Mouse (Mus musculus) embryonic facial prominence, embryonic 12.5 days (tissue): ENCODE data around the gene Klhl41. TPM values are rescaled to one million over a fixed set of nuclear protein-coding genes. Genes with fewer than 3 reads are reported as not detected.
"Not testable (repeated sequence)": the region's sequence is repeated elsewhere in the genome, so short reads cannot be mapped to it uniquely, and the experiment has no call there.

Experiments
- ATAC-seq: fragments of 200-750 bp; cut with Nextera tagmentation; 2 replicates; pipeline ENCODE4 v1.8.0; 2017; ENCODE audit not compliant: insufficient number of reproducible peaks, insufficient read depth, low FRiP score, low TSS enrichment
- H3K27ac ChIP-seq: fragments of 300-500 bp; sonication (generic); 2 replicates; pipeline ENCODE4 v1.5.1; 2016; ENCODE audit warnings: mild to moderate bottlenecking
- H3K27me3 ChIP-seq: fragments of 300-500 bp; sonication (generic); 2 replicates; pipeline ENCODE4 v1.6.1; 2016; ENCODE audit warnings: mild to moderate bottlenecking, moderate library complexity
- H3K36me3 ChIP-seq: fragments of 300-500 bp; sonication (generic); 2 replicates; pipeline ENCODE4 v1.6.1; 2016; ENCODE audit warnings: mild to moderate bottlenecking
- H3K4me1 ChIP-seq: fragments of 300-500 bp; sonication (generic); 2 replicates; pipeline ENCODE4 v1.6.1; 2016
- H3K4me2 ChIP-seq: fragments of 300-500 bp; sonication (generic); replicated peaks from 2 replicates; pipeline ENCODE4 v1.6.1; 2016; ENCODE audit warnings: mild to moderate bottlenecking, moderate library complexity
- H3K4me3 ChIP-seq: fragments of 300-500 bp; sonication (generic); 2 replicates; pipeline ENCODE4 v1.5.1; 2016; ENCODE audit warnings: mild to moderate bottlenecking
- H3K9ac ChIP-seq: fragments of 300-500 bp; sonication (generic); 2 replicates; pipeline ENCODE4 v1.6.1; 2016; ENCODE audit warnings: mild to moderate bottlenecking, moderate library complexity
- H3K9me3 ChIP-seq: fragments of 300-500 bp; sonication (generic); 2 replicates; pipeline ENCODE4 v1.6.1; 2016; ENCODE audit warnings: mild to moderate bottlenecking, moderate library complexity
- WGBS: fragments of 180-500 bp; shearing (Covaris S2); methylation state at CpG from one replicate; pipeline ENCODE4 v1.1.7; 2016; 5-methylcytosine and 5-hydroxymethylcytosine counted together
- polyA plus RNA-seq: library from polyadenylated mRNA; unstranded; fragments of >200 nt; fragmentation: Nextera tagmentation; extraction: Ambion mirVana; gene quantifications from 2 replicates; pipeline ENCODE4 v1.2.1, GENCODE M21; 2016

Gene Klhl41
- polyA plus RNA-seq, 1 experiment from 2014 or later = 7.7 TPM

DNA sequence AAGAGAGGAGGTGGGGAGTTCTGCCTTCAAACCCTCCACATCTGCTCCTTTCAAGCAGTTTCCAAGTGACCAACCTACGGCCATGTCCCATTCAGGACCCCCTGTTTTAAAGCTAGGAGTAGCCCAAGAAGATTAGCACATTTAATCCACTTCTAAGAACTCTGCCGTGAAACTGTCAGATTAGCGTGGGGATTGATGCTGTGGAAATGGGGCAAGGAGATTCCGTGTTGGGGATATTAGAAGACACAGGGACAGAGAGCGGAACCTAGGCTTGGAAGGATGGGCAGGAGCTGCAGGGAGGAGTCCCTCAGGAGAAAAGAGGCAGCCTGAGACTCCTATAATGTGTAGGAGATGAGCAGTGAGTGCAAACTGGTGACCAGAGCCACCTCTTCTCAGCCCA is 20.2 kb upstream of the Klhl41 start:
- H3K4me3 ChIP-seq = no peak overlapping the region
- no peak overlapping the region for H3K9ac ChIP-seq
- WGBS = 90% methylated on average over 5 of the region's 5 CpGs
- no peak for ATAC-seq
- no peak overlapping the region for H3K4me2 ChIP-seq
- peaks cover 2% of the 10 kb centered on the region; the same call in 1 of the 2 replicates for H3K36me3 ChIP-seq
- H3K4me1 ChIP-seq = peaks cover 8% of the 10 kb centered on the region; the same call in 1 of the 2 replicates
- no peaks in the 10 kb centered on the region for H3K9me3 ChIP-seq
- no peak overlapping the region for H3K27ac ChIP-seq
- no peaks in the 10 kb centered on the region for H3K27me3 ChIP-seq

DNA sequence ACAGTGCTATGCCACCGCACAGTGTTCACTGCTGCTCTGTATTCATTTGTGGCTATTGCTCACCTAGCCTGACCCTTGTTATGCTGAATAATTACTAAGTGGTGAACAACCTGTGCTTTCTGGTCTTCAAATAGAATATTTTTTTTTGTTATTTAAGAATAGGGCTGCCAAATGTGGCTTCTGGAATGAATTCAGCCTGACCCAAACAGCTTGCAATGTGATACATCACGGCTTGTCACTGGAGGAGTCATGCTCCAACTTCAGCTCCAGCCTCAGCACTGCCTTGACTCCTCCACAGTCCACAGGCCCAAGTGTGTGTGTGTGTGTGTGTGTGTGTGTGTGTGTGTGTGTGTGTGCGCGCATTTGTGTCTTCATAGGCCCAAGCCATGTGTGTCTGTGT is 10.6 kb upstream of the Klhl41 start:
- Histone ChIP-seq H3K27ac (no peak overlapping the region), H3K27me3 (no peaks in the 10 kb centered on the region), H3K4me2 (no peak overlapping the region), H3K36me3 (peaks cover 30% of the 10 kb centered on the region), H3K4me1 (no peaks in the 10 kb centered on the region), H3K4me3 (no peak overlapping the region), H3K9me3 (no peaks in the 10 kb centered on the region), H3K9ac (no peak overlapping the region)
- 96% methylated on average over 4 of the region's 4 CpGs for WGBS
- no peak for ATAC-seq

DNA sequence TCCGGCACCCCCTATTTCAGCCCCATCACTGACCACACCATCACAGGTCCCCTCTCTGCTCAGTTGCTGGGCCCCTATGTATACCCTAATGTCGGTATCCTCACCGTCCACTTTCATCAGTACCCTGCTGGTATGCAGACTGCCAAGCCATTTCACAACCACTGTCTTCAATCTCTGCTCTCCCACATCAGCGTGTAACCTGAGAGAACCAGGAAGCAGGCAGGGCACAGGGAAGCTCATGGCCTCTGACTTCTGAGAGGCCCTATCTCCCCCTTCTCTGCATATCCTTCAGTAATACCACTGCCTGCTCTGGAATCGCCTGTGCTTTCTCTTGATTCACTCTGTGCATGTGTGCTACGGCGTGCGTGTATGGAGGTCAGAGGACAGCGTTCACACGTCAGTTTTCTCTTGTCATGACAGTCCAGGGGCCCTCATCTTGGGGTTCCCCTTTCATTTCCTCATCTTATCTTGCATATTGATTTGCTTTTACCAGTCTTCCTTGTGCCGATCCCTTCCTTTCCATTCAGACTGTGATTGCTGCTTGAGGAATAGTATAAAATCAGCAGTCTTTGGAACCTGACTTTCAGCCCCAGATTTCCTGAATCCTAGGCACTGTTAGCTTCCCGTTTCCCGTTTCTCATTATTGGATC is 6.0 kb upstream of the Klhl41 start:
- H3K4me2 ChIP-seq = no peak overlapping the region
- no peak overlapping the region for H3K4me3 ChIP-seq
- no peaks in the 10 kb centered on the region for H3K9me3 ChIP-seq
- H3K27me3 ChIP-seq = no peaks in the 10 kb centered on the region
- H3K4me1 ChIP-seq = no peaks in the 10 kb centered on the region
- 63% methylated on average over 13 of the region's 13 CpGs for WGBS
- no peak overlapping the region for H3K9ac ChIP-seq
- peaks cover 32% of the 10 kb centered on the region for H3K36me3 ChIP-seq
- ATAC-seq = no peak
- H3K27ac ChIP-seq = no peak overlapping the region

DNA sequence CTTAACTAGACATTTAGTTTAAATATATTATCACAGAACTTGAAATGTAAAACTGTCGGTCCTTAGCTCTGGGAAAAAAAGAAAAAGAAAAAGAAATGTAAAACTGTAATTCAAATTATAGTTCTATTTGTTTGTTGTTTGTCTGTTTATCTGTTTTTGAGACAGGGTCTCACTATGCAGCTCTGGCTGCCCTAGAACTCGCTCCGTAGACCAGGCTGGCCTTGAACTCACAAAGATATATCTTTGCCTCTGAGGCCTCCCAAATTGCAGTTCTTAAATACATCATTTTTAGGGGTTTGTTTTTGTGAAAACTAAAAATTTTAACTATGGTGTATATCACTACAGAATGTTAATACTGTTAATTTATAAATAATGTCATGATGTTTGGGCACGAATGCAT is 2.3 kb upstream of the Klhl41 start:
- WGBS = 96% methylated on average over 4 of the region's 4 CpGs
- Histone ChIP-seq H3K9me3 (no peaks in the 10 kb centered on the region), H3K9ac (no peak overlapping the region), H3K36me3 (peaks cover 19% of the 10 kb centered on the region), H3K4me3 (no peak overlapping the region), H3K27ac (no peak overlapping the region), H3K4me1 (no peaks in the 10 kb centered on the region), H3K27me3 (no peaks in the 10 kb centered on the region), H3K4me2 (no peak overlapping the region)
- no peak for ATAC-seq

DNA sequence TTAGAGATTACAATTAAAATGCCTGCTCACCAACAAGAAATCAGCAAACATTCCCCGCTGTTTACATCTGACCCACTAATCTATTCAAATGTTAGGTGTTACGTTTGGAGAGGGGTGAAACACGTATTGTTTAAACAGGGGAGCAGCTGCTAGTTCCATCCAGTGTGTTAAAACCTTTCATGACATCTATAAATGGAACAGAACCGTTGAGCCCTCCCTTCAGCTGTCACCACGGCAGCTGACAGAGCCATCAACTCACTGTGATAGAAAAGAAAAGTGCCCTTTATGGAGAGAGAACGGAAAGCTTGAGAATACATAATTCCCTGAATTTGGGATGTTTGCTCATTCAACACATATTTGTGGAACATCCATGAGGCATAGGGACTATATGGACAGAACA is 1.5 kb upstream of the Klhl41 start:
- no peak overlapping the region for H3K4me3 ChIP-seq
- no peak for ATAC-seq
- H3K4me1 ChIP-seq = no peaks in the 10 kb centered on the region
- no peak overlapping the region for H3K27ac ChIP-seq
- no peaks in the 10 kb centered on the region for H3K27me3 ChIP-seq
- WGBS = 79% methylated on average over 6 of the region's 6 CpGs
- H3K9ac ChIP-seq = no peak overlapping the region
- peaks cover 17% of the 10 kb centered on the region for H3K36me3 ChIP-seq
- no peak overlapping the region for H3K4me2 ChIP-seq
- H3K9me3 ChIP-seq = no peaks in the 10 kb centered on the region

DNA sequence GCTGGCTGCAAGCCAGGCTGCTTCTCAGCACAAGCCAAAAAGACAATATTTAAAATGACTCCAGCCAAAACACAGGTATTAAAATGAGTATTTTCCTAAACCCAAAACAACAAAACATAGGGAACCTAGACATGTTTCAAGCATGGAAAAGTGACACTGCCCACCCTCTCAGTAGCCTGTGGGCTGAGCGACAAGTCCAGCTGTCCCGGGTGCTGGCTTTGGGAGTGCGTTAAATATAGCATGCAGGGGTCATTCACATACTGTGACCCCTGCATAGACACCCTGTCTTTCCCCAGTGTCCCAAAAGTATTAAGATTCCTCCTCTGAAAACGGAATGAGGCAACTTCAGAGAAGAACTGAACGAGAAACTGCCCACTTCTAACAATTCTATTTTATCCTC is 3.8 kb downstream of the Klhl41 start:
- ATAC-seq = no peak
- Histone ChIP-seq H3K27ac (no peak overlapping the region; the same call in 1 of the 2 replicates), H3K4me3 (no peak overlapping the region), H3K4me1 (no peaks in the 10 kb centered on the region), H3K27me3 (no peaks in the 10 kb centered on the region), H3K9me3 (no peaks in the 10 kb centered on the region), H3K4me2 (no peak overlapping the region), H3K36me3 (no peaks in the 10 kb centered on the region), H3K9ac (no peak overlapping the region)
- WGBS = 67% methylated on average over 5 of the region's 5 CpGs

DNA sequence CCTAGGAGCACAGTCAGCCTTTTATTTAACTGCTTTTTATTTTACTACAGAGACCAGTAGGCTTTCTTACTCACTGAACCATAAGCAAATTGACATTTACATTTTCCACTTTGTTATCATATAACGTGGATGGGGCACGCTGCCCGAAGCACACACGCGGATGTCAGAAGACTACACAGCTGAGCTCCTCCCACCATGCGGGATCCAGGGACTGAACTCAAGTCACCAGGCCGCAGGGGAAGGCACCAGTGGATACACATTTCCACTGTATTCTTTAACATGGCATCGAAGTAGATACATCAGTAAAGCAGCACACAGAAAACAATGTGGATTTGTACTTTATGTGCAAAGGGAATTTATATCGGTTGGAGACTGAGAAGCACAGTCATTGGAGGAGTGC is 5.3 kb downstream of the Klhl41 start:
- Histone ChIP-seq H3K4me1 (no peaks in the 10 kb centered on the region), H3K36me3 (no peaks in the 10 kb centered on the region), H3K27ac (no peak overlapping the region), H3K27me3 (no peaks in the 10 kb centered on the region), H3K4me2 (no peak overlapping the region), H3K9ac (no peak overlapping the region), H3K9me3 (no peaks in the 10 kb centered on the region), H3K4me3 (no peak overlapping the region)
- 88% methylated on average over 9 of the region's 9 CpGs for WGBS
- no peak for ATAC-seq

DNA sequence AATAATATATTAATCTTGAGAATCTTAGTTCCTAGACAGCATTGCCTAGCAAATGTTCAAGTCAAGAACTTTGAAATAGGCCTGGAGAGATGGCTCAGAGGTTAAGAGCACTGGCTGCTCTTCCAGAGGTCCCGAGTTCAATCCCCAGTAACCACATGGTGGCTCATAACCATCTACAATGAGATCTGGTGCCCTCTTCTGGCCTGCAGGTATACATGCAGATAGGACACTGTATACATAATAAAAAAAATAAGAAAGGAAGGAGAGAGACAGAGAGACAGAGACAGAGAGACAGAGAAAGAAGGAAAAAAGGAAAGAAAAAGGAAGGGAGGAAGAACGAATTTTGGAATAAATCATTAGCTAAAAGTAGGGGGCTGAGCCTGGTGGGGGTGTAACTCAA is 6.8 kb downstream of the Klhl41 start:
- whole genome bisulfite sequencing = 50% methylated on average over 2 of the region's 2 CpGs
- Histone ChIP-seq H3K4me3 (no peak overlapping the region), H3K4me2 (no peak overlapping the region), H3K36me3 (no peaks in the 10 kb centered on the region), H3K9me3 (no peaks in the 10 kb centered on the region), H3K4me1 (no peaks in the 10 kb centered on the region), H3K27me3 (no peaks in the 10 kb centered on the region), H3K27ac (no peak overlapping the region), H3K9ac (no peak overlapping the region)
- ATAC-seq = no peak

DNA sequence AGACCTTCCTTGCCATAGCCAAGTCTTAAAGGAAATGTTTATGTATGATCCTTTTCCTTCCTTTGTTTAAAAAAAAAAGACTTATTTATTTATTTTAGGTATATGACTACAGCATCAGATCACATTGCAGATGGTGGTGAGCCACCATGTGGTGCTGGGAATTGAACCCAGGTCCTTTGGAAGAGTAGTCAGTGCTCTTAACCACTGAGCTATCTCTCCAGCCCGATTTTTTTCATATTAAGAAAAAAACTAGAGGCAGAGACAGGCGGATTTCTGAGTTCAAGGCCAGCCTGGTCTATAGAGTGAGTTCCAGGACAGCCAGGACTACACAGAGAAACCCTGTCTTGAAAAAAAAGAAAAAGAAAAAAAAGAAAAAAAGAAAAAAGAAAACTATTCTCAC is 7.3 kb downstream of the Klhl41 start:
- not testable (repeated sequence) for ATAC-seq, H3K36me3 ChIP-seq, H3K27me3 ChIP-seq, H3K4me2 ChIP-seq, H3K9me3 ChIP-seq, H3K9ac ChIP-seq, H3K27ac ChIP-seq, H3K4me1 ChIP-seq, H3K4me3 ChIP-seq
- WGBS = 85% methylated on average over 2 of the region's 2 CpGs

DNA sequence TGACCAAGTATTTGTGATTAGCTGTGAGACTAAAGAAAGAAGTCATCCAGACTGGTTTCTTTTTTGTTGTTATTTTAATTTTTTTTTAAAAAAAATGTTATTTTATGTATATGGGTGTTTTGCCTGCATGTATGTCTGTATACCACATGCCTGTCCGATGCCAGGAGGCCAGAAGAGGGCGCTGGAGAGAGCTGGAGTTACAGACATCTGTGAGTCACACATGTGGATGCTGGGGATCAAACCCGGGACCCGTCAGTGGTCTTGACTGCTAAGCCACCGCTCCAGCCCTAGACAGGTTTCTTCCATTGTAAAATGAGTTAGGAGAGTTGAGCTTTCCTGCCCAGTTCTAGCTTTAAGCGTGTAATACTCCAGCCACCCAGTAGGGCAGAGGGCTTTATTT is 10.1 kb downstream of the Klhl41 start:
- no peak overlapping the region for H3K9ac ChIP-seq
- no peaks in the 10 kb centered on the region for H3K4me1 ChIP-seq
- no peak overlapping the region for H3K4me2 ChIP-seq
- no peak for ATAC-seq
- 62% methylated on average over 6 of the region's 6 CpGs for WGBS
- H3K27me3 ChIP-seq = no peaks in the 10 kb centered on the region
- H3K36me3 ChIP-seq = no peaks in the 10 kb centered on the region
- no peak overlapping the region for H3K4me3 ChIP-seq
- no peaks in the 10 kb centered on the region for H3K9me3 ChIP-seq
- H3K27ac ChIP-seq = no peak overlapping the region

DNA sequence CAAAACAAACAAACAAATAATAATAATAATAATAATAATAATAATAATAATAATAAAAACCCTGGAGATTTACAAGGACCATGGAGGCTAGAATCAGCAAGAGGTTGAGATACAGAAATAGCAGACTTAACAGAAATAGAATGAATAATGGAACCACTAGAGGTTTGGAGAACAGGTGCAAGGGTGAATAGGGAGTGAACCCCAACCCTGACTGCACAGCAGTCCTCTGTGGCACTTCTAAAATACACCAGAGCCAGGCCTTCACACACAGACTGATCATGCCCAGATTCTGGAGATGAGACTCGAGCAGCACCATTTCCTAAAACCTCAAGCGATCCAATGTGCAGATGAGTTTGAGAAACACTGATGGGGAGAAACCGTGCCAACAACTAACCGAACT is 12.0 kb downstream of the Klhl41 start:
- H3K27me3 ChIP-seq = no peaks in the 10 kb centered on the region
- no peak for ATAC-seq
- H3K9me3 ChIP-seq = no peaks in the 10 kb centered on the region
- no peak overlapping the region for H3K9ac ChIP-seq
- WGBS = 91% methylated on average over 4 of the region's 4 CpGs
- H3K4me3 ChIP-seq = no peak overlapping the region
- no peaks in the 10 kb centered on the region for H3K36me3 ChIP-seq
- H3K4me2 ChIP-seq = no peak overlapping the region
- no peaks in the 10 kb centered on the region for H3K4me1 ChIP-seq
- no peak overlapping the region for H3K27ac ChIP-seq

DNA sequence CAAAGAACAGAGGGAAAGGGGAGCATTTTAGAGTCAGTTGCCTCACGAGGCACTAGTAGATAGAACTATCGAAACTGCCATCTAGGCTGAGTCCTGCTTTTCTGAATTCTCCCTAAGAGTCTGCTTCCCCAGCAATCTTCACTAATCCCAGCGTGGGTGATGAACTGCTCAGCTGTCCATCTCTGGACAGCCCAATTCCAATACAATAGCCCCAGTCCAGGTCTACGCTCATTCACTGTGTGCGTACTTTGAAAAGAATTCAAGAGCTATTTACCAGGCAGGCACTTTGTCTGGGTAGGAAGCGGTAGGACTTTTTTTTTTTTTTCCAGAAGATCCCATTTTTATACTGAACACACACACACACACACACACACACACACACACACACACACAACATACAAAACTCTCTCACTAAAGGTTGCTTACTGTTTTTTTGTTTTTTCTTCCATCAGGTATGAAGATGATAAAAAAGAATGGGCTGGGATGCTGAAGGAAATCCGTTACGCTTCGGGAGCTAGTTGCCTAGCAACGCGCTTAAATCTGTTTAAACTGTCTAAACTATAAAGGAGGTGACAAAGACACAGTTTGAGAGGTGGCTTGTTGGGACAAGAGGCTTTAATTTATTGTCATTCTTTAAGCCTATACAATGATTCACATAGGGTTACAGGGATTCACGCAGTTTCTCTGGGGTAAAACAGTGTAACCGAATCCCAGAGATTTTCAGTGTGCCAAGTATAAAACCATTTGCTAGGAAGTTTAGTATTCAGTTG is 13.3 kb downstream of the Klhl41 start:
- no peak overlapping the region for H3K4me3 ChIP-seq
- WGBS = 81% methylated on average over 13 of the region's 13 CpGs
- H3K36me3 ChIP-seq = peaks cover 8% of the 10 kb centered on the region; the same call in 1 of the 2 replicates
- no peak overlapping the region for H3K27ac ChIP-seq
- ATAC-seq = no peak
- H3K4me1 ChIP-seq = no peaks in the 10 kb centered on the region
- H3K9ac ChIP-seq = no peak overlapping the region
- H3K4me2 ChIP-seq = no peak overlapping the region
- H3K9me3 ChIP-seq = no peaks in the 10 kb centered on the region
- H3K27me3 ChIP-seq = no peaks in the 10 kb centered on the region
